Mouse (Mus musculus) lung, postnatal 0 days (tissue): ENCODE measurements around the gene Suclg2. TPM values are rescaled to one million over a fixed set of nuclear protein-coding genes. Genes with fewer than 3 reads are reported as not detected.

Experiments used
- ATAC-seq: fragments of 200-750 bp; cut with Nextera tagmentation; 2 replicates; pipeline ENCODE4 v1.8.0; 2017; ENCODE audit warnings: moderate library complexity
- DNase-seq: peaks from one replicate; pipeline ENCODE4 v3.0.0-alpha.2; 2016; ENCODE audit warnings: low spot score
- H3K27ac ChIP-seq: fragments of 300-500 bp; sonication (generic); 2 replicates; pipeline ENCODE4 v1.5.1; 2014; ENCODE audit warnings: antibody characterized with exemption, mild to moderate bottlenecking, low read length, mixed read lengths
- H3K27me3 ChIP-seq: fragments of 300-500 bp; sonication (generic); replicated peaks from 2 replicates; pipeline ENCODE4 v1.6.1; 2014; ENCODE audit warnings: low read length, mixed read lengths; ENCODE audit not compliant: insufficient read depth
- H3K36me3 ChIP-seq: fragments of 300-500 bp; sonication (generic); 2 replicates; pipeline ENCODE4 v1.6.1; 2014; ENCODE audit warnings: low read length, mixed read lengths; ENCODE audit not compliant: insufficient read depth
- H3K4me1 ChIP-seq: fragments of 300-500 bp; sonication (generic); 2 replicates; pipeline ENCODE4 v1.6.1; 2014; ENCODE audit warnings: antibody characterized with exemption, low read depth, low read length, mixed read lengths; ENCODE audit not compliant: insufficient read depth
- H3K4me2 ChIP-seq: fragments of 300-500 bp; sonication (generic); replicated peaks from 2 replicates; pipeline ENCODE4 v1.6.1; 2014; ENCODE audit warnings: low read depth, mild to moderate bottlenecking, low read length, moderate library complexity, mixed read lengths
- H3K4me3 ChIP-seq: fragments of 300-500 bp; sonication (generic); 2 replicates; pipeline ENCODE4 v1.5.1; 2014; ENCODE audit warnings: low read depth, low read length
- H3K9ac ChIP-seq: fragments of 300-500 bp; sonication (generic); replicated peaks from 2 replicates; pipeline ENCODE4 v1.6.1; 2014; ENCODE audit warnings: low read depth, mild to moderate bottlenecking
- H3K9me3 ChIP-seq: fragments of 300-500 bp; sonication (generic); 2 replicates; pipeline ENCODE4 v1.6.1; 2016; ENCODE audit warnings: low read length, mixed read lengths
- CTCF ChIP-seq: IDR thresholded peaks from 2 replicates; pipeline ENCODE4 v1.5.1; 2016; ENCODE audit warnings: antibody characterized with exemption, mild to moderate bottlenecking
- EP300 ChIP-seq: IDR thresholded peaks from 2 replicates; pipeline ENCODE4 v1.6.1; 2016; ENCODE audit warnings: antibody characterized with exemption, mild to moderate bottlenecking, control low read depth
- WGBS: fragments of 180-500 bp; shearing (Covaris S2); extraction: QIAGEN DNeasy Blood & Tissue Kit; methylation state at CpG from one replicate; pipeline ENCODE4 v1.1.7; 2014; 5-methylcytosine and 5-hydroxymethylcytosine counted together
- polyA plus RNA-seq: library from polyadenylated mRNA; unstranded; fragments of >200 nt; fragmentation: Nextera tagmentation; extraction: Ambion mirVana; gene quantifications from 2 replicates; pipeline ENCODE4 v1.2.1, GENCODE M21; 2015

The Suclg2 gene
- polyA plus RNA-seq, 1 experiment from 2014 or later, result 37.4 TPM

DNA sequence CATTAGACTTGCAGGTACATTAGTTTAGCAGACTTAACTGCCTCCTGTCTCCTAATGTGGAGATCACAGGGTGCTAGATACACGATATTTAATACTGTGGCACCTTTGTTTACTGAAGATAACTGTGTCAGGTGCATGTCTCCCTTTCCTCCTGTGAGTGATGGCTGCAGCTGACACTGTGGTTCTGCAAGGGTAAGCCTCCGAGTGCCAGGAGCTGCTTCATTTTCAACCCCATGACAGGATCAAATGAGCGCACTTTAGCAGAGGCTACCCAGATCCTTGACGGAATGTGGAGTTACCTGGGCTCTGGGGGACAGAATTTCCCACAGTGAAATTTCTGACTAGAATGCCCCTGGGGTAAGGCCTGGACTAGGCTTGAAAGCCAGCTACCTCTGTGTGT is 253.3 kb downstream of the Suclg2 start:
- Histone ChIP-seq H3K4me2 (no peak overlapping the region), H3K9me3 (no peaks in the 10 kb centered on the region), H3K27ac (no peak overlapping the region), H3K4me3 (no peak overlapping the region), H3K36me3 (no peaks in the 10 kb centered on the region), H3K4me1 (no peaks in the 10 kb centered on the region), H3K9ac (no peak overlapping the region), H3K27me3 (no peaks in the 10 kb centered on the region)
- ATAC-seq, result no peak
- no peak for DNase-seq
- TF ChIP-seq EP300 (no peak), CTCF (no peak)
- WGBS, result 67% methylated on average over 4 of the region's 4 CpGs

DNA sequence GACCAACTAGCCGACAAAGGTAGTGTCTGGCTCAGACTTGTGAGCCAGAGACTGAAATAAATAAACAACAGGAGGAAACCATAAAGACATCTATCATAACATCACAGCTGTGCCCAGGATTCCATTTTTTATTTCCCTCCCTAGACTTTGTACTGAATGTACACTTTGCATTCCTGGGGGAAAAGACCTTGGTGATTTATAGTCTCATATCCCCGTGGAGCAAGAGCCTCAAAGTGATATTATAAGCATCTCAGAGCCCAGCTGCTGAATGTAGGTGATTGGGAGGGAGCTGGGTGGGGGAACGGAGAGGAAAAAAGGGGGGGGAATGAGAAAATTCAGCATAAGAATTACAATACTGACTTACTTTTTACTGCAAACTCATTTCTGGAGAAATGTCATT is 259.2 kb downstream of the Suclg2 start:
- Histone ChIP-seq H3K27ac (no peak overlapping the region), H3K4me2 (no peak overlapping the region), H3K36me3 (no peaks in the 10 kb centered on the region), H3K9ac (no peak overlapping the region), H3K9me3 (peaks cover 2% of the 10 kb centered on the region; the same call in 1 of the 2 replicates), H3K4me3 (no peak overlapping the region), H3K4me1 (no peaks in the 10 kb centered on the region), H3K27me3 (no peaks in the 10 kb centered on the region)
- ATAC-seq, result no peak
- TF ChIP-seq CTCF, result no peak
- no peak for TF ChIP-seq EP300
- no peak for DNase-seq
- 25% methylated on average over 3 of the region's 3 CpGs for WGBS

DNA sequence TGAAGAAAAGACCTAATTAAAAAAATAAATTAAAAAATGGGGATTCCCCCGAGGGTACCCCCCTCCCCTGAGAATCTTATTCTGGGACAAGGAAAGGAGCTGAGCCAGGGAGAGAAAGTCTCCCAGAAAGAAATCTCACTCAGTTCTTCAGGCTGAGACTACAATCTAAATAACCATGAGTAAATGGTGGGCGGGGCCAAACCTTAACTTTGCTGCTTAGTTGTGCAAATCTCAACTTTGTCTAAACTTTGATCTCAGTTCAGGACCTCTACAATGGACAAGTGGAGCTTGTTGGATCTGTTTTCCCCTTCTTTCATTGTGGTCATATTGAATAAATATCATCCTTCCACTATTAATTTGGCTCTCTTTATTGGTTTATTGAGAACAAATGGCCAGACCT is 272.4 kb downstream of the Suclg2 start:
- Histone ChIP-seq H3K27me3 (no peaks in the 10 kb centered on the region), H3K4me1 (no peaks in the 10 kb centered on the region), H3K4me3 (no peak overlapping the region), H3K9ac (no peak overlapping the region), H3K36me3 (no peaks in the 10 kb centered on the region), H3K9me3 (no peaks in the 10 kb centered on the region), H3K4me2 (no peak overlapping the region), H3K27ac (no peak overlapping the region)
- WGBS, result 87% methylated on average over 2 of the region's 2 CpGs
- no peak for DNase-seq
- no peak for ATAC-seq
- no peak for TF ChIP-seq EP300
- TF ChIP-seq CTCF, result no peak

DNA sequence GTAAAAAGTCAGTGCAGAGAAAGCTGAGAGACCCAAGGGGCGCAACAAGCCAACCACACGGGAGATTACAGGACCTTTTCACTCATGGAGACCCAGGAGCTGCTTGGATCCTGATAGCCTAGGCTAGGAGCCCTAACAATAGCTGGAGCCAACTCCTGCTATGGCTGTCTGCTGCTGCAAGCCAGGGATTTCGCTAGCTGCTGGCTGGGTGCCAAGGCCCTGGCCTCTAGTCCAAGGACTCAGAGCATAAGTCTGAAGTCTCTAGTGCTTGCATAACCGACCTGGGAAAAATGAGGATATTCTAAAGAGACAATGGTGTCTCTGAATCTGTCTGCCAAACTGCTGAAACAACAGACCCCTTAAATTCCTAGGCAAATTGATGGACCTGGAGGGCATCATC is 273.6 kb downstream of the Suclg2 start:
- WGBS, result 45% methylated on average over 4 of the region's 4 CpGs
- no peak overlapping the region for H3K27ac ChIP-seq
- H3K4me2 ChIP-seq, result no peak overlapping the region
- TF ChIP-seq EP300 (no peak), CTCF (no peak)
- no peak for ATAC-seq
- peak; percentile 51 for DNase-seq
- no peaks in the 10 kb centered on the region for H3K36me3 ChIP-seq
- H3K9ac ChIP-seq, result no peak overlapping the region
- no peaks in the 10 kb centered on the region for H3K9me3 ChIP-seq
- no peak overlapping the region for H3K4me3 ChIP-seq
- no peaks in the 10 kb centered on the region for H3K4me1 ChIP-seq
- H3K27me3 ChIP-seq, result no peaks in the 10 kb centered on the region
